Mouse (Mus musculus) heart, postnatal 25 days (tissue): ENCODE measurements at regions not wholly inside any gene's neighbourhood (a gene's known extent, or its start where the extent isn't known, plus 50 kb on each side); places are given as distances from the start of the nearest gene placed in this dataset.
A peak's percentile ranks its signal among the peaks of the same experiment; 100 is the strongest.

Source experiments
- DNase-seq: peaks from one replicate; pipeline ENCODE4 v3.0.0; 2022; ENCODE audit warnings: low spot score
- intact Hi-C: fragments of 180-260 bp; cut with DNase I; formaldehyde crosslinking; loops from one replicate; pipeline ENCODE4 v1.15.1; 2025

DNA sequence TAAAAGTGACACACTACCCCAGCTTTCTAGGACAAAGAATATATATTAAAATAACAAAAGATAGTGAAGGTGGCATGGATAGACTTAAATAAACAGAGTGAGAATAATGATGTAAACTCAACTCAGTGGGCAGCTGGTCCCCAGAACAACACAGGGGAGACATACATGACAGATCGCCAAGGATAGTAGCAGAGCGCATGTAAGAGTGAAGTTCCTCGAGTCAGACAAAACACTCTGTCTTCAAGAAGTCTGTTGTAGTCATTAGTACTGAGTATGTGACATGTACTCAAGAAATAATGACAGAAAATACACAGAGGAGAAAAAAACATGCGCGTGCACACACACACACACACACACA, 74.8 kb upstream of the Stxbp5l start:
- intact Hi-C loops: no loop called here
- no peak for DNase-seq

- intact Hi-C loops: no loop called here
- no peak for DNase-seq
These were observed 74.1 kb upstream of the Stxbp5l start for GRCm38 (mm10) chr16:37458592-37459532.

GRCm38 (mm10) chr16:37455971-37456370, 71.2 kb upstream of the Stxbp5l start:
- DNase-seq: no peak
- intact Hi-C loops: no loop called here

DNA sequence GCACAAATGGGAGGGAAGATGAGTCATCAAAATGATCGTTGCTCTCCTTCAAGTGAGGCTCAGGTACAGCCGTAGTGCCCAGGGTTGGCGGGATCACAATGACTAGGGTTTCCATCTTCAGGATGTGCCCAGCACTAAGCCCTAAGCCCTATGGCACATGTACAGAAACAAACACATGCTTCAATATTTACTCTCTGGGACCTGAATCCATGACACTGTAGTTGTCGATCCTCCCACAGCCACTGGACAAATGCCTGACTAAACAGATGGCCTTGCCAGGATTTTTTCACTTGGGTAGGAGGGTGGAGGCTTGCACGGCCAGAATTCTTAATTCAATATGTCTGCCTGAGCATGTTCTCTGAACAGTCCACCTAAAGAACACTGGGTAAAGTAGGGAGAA, 65.1 kb upstream of the Stxbp5l start:
- intact Hi-C loops: no loop called here
- no peak for DNase-seq

DNA sequence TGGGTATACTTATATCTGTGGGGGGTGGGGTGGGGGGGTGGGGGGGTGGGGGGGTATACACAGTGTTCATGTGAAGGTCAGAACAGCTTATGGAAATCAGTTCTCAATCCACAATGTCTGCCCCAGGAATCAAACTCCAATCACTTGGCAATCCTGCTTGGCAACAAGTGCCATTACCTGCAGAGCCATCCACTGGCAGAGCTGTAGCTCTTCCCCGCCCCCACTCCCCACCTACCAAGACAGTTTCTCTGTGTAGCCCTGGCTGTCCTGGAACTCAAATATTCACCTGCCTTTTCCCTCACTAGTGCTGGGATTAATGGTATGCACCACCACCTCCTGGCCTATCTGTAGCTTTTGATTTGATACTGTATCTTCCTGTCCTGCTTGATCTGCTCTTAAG, 61.0 kb upstream of the Stxbp5l start:
- intact Hi-C loops: no loop called here
- DNase-seq: no peak

GRCm38 (mm10) chr16:37442936-37443335, 58.2 kb upstream of the Stxbp5l start:
- intact Hi-C loops: no loop called here
- no peak for DNase-seq

GRCm38 (mm10) chr16:37442481-37442880, 57.7 kb upstream of the Stxbp5l start:
- intact Hi-C loops: no loop called here
- DNase-seq: no peak

DNA sequence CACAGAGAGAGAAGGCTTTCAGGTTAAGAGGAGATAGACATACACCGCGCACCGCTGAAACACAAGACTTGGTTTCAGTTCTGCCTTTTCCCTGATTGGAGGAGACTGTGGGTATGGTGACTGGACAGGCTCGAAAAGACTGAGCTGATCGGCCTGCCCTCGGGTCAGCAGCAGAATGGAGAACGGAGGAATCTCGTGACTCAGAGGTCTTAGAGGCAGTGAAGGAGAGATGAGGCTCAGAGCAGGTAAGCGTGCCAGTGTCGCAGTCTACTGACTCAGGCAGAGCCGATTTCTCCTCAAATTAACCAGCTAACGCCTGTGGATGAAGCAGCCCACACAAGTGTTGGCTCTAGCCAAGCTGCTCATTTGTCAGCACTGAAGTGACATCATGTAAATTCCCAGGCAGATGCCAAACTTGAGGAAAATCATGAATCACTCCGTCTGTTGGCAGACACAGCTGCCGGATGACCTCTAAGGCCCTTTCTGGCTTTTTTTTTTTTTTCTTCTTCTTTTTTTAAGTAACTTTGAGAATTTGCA, 55.9 kb upstream of the Stxbp5l start:
- intact Hi-C loops: no loop called here
- DNase-seq: peak; percentile 29
